Mouse (Mus musculus) megakaryocyte, embryonic 14.5 days (primary cell): Measurements from ENCODE around the gene Drap1. TPM values are rescaled to one million over a fixed set of nuclear protein-coding genes. Genes with fewer than 3 reads are reported as not detected.
A peak's percentile ranks its signal among the peaks of the same experiment; 100 is the strongest.

Source experiments
- H3K27me3 ChIP-seq: replicated peaks from 2 replicates; pipeline ENCODE3; 2012; ENCODE audit warnings: inconsistent platforms
- H3K36me3 ChIP-seq: replicated peaks from 2 replicates; pipeline ENCODE3; 2012; ENCODE audit warnings: low read length, inconsistent platforms, mixed read lengths
- H3K4me1 ChIP-seq: 2 replicates; pipeline ENCODE4 v1.6.1; 2012; ENCODE audit warnings: inconsistent platforms
- H3K4me3 ChIP-seq: replicated peaks from 2 replicates; pipeline ENCODE3; 2012; ENCODE audit warnings: moderate library complexity, mild to moderate bottlenecking, inconsistent platforms
- H3K9me3 ChIP-seq: 2 replicates; pipeline ENCODE4 v1.6.1; 2012; ENCODE audit warnings: inconsistent platforms
- FLI1 ChIP-seq: IDR thresholded peaks from 2 replicates; pipeline ENCODE4 v1.6.1; 2012; ENCODE audit warnings: low read length, inconsistent platforms, mixed read lengths
- GATA1 ChIP-seq: IDR thresholded peaks from 3 replicates; pipeline ENCODE4 v1.6.1; 2012; ENCODE audit warnings: mixed read lengths, low read length, inconsistent platforms, borderline replicate concordance
- polyA plus RNA-seq: library from polyadenylated mRNA; stranded (reverse); fragments of >175 nt; gene quantifications from 2 replicates; pipeline ENCODE4 v1.2.3, GENCODE M21; 2012; ENCODE audit warnings: low replicate concordance; ENCODE audit not compliant: insufficient read depth

Drap1 gene
- polyA plus RNA-seq, 1 experiment = 449 TPM

GRCm38 (mm10) chr19:5451766-5452165 is 27.0 kb upstream of the Drap1 start:
- no peak overlapping the region for H3K4me3 ChIP-seq
- peaks cover 64% of the 10 kb centered on the region for H3K4me1 ChIP-seq
- H3K9me3 ChIP-seq = no peaks in the 10 kb centered on the region
- peaks cover 20% of the 10 kb centered on the region for H3K36me3 ChIP-seq
- H3K27me3 ChIP-seq = peaks cover 44% of the 10 kb centered on the region
- TF ChIP-seq FLI1 (no peak), GATA1 (no peak)

DNA sequence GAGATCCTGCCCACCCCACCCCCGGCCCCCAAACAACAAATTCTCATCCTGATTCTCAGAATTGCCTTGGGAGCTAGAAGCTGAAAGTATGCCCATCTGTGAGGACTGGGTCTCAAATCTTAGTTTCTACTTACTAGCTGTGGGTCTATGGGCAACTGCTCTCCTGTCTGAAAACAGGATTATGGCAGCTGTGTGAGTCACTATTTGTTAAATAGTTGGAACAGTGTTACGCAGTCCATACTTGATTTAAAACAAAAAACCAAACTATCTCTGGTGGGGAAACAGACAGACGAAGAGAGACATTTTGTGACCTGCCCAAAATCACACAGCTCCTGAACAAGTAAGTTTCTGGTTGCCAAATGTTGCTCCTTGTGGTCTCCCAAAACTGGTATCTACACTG is 24.9 kb upstream of the Drap1 start:
- no peak for TF ChIP-seq GATA1
- no peak for TF ChIP-seq FLI1
- peaks cover 64% of the 10 kb centered on the region for H3K27me3 ChIP-seq

GRCm38 (mm10) chr19:5448354-5449150 is 23.8 kb upstream of the Drap1 start:
- peak overlapping the region; percentile 93 for H3K4me3 ChIP-seq
- peaks cover 72% of the 10 kb centered on the region for H3K27me3 ChIP-seq
- peaks cover 51% of the 10 kb centered on the region for H3K4me1 ChIP-seq
- H3K36me3 ChIP-seq = no peaks in the 10 kb centered on the region
- H3K9me3 ChIP-seq = no peaks in the 10 kb centered on the region
- TF ChIP-seq GATA1 = no peak
- TF ChIP-seq FLI1 = no peak

More for the DNA sequence above, 24.9 kb upstream of the Drap1 start:
- Histone ChIP-seq H3K36me3 (peaks cover 11% of the 10 kb centered on the region), H3K9me3 (no peaks in the 10 kb centered on the region), H3K4me3 (no peak overlapping the region), H3K4me1 (peaks cover 50% of the 10 kb centered on the region)

DNA sequence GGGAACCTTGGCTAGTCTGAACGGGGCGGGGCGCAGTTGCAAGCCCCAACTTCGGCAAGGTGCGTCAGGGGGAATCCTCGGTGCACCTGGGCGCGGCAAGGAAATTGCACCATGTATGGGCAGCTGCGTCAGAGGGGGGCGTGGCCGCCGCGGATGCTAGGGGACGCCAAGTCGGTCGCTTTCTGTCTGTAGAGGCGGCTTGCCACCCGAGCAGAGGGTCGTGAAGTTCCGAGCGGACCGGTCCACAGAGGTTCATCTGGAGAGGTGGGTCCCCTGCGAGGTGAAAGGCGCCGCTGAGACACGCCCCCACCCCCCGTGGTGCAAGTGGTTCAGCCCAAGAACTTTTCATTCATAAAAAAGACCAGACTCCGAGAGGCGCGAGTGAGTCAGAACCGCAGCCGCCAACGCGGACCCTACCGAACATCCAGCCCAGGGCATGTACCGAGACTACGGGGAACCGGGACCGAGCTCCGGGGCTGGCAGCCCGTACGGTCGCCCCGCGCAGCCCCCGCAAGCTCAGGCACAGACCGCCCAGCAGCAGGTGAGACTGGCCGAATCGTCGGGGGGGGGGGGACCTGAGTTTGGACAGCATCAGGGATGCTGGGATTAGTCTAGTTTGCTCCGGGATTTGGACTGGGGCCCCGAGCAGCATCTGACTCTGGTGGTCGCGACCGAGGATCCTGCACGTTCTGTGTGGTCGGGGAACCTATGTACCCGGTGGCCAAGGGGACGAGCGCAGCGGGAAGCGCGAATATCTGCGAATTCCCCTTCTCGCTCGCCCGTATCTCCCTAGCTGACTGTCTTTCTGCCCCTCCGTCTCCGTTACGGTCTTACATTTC is 23.0 kb upstream of the Drap1 start, which contains the start of gene Fosl1:
Gene Fosl1 (plus strand): TSS at position 33 of the 839 bp plus-strand sequence.
- peaks cover 51% of the 10 kb centered on the region for H3K4me1 ChIP-seq
- H3K9me3 ChIP-seq = no peaks in the 10 kb centered on the region
- peaks cover 72% of the 10 kb centered on the region for H3K27me3 ChIP-seq
- no peak for TF ChIP-seq GATA1
- TF ChIP-seq FLI1 = no peak
- H3K36me3 ChIP-seq = no peaks in the 10 kb centered on the region
- H3K4me3 ChIP-seq = peak within 1 kb of the TSS; percentile 93

- TF ChIP-seq FLI1 = no peak
- TF ChIP-seq GATA1 = no peak
- H3K4me1 ChIP-seq = peaks cover 46% of the 10 kb centered on the region
- H3K4me3 ChIP-seq = no peak overlapping the region
- peaks cover 66% of the 10 kb centered on the region for H3K27me3 ChIP-seq
- no peaks in the 10 kb centered on the region for H3K36me3 ChIP-seq
- no peaks in the 10 kb centered on the region for H3K9me3 ChIP-seq
Measured at GRCm38 (mm10) chr19:5445747-5446146, 21.0 kb upstream of the Drap1 start.

- no peaks in the 10 kb centered on the region for H3K36me3 ChIP-seq
- no peak overlapping the region for H3K4me3 ChIP-seq
- peaks cover 40% of the 10 kb centered on the region for H3K4me1 ChIP-seq
- peaks cover 7% of the 10 kb centered on the region for H3K9me3 ChIP-seq
- TF ChIP-seq GATA1 = no peak
- TF ChIP-seq FLI1 = no peak
- H3K27me3 ChIP-seq = peaks cover 63% of the 10 kb centered on the region
Measured at GRCm38 (mm10) chr19:5444954-5445353, 20.2 kb upstream of the Drap1 start.

- peaks cover 58% of the 10 kb centered on the region for H3K27me3 ChIP-seq
- peaks cover 35% of the 10 kb centered on the region for H3K4me1 ChIP-seq
- no peak overlapping the region for H3K4me3 ChIP-seq
- no peaks in the 10 kb centered on the region for H3K36me3 ChIP-seq
- no peak for TF ChIP-seq FLI1
- TF ChIP-seq GATA1 = no peak
- H3K9me3 ChIP-seq = peaks cover 11% of the 10 kb centered on the region
Measured at GRCm38 (mm10) chr19:5444371-5444908, 19.7 kb upstream of the Drap1 start.

GRCm38 (mm10) chr19:5433951-5434350 is 9.2 kb upstream of the Drap1 start:
- no peaks in the 10 kb centered on the region for H3K36me3 ChIP-seq
- H3K9me3 ChIP-seq = no peaks in the 10 kb centered on the region
- peak overlapping the region; percentile 91 for H3K4me3 ChIP-seq
- TF ChIP-seq FLI1 (no peak), GATA1 (no peak)
- H3K4me1 ChIP-seq = peaks cover 66% of the 10 kb centered on the region
- peaks cover 18% of the 10 kb centered on the region for H3K27me3 ChIP-seq

GRCm38 (mm10) chr19:5432992-5433852 is 8.4 kb upstream of the Drap1 start:
- H3K4me1 ChIP-seq = peaks cover 69% of the 10 kb centered on the region
- TF ChIP-seq FLI1 (no peak), GATA1 (no peak)
- peak overlapping the region; percentile 91 for H3K4me3 ChIP-seq
- H3K36me3 ChIP-seq = peaks cover 1% of the 10 kb centered on the region
- no peaks in the 10 kb centered on the region for H3K9me3 ChIP-seq
- H3K27me3 ChIP-seq = peaks cover 18% of the 10 kb centered on the region
